Mouse (Mus musculus) testis, adult 2 months (tissue): ENCODE data around the gene Xbp1.

Experiments used
- CTCF ChIP-seq: fragments of 200-500 bp; IDR thresholded peaks from 2 replicates; pipeline ENCODE4 v1.5.1; 2012; ENCODE audit warnings: low read depth, mild to moderate bottlenecking, inconsistent platforms, low read length, moderate library complexity; ENCODE audit not compliant: control insufficient read depth, insufficient read depth, insufficient replicate concordance
- POLR2A ChIP-seq: fragments of 200-500 bp; IDR thresholded peaks from 2 replicates; pipeline ENCODE4 v1.6.1; 2012; ENCODE audit warnings: low read depth, mild to moderate bottlenecking, inconsistent platforms, low read length, moderate library complexity; ENCODE audit not compliant: control insufficient read depth

GRCm38 (mm10) chr11:5514091-5514490 lies 6.4 kb upstream of the Xbp1 start:
- no peak for TF ChIP-seq CTCF
- TF ChIP-seq POLR2A: no peak
